Mouse (Mus musculus): ENCODE measurements around the gene Arrb2. TPM values are rescaled to one million over a fixed set of nuclear protein-coding genes. Genes with fewer than 3 reads are reported as not detected.

Gene Arrb2
- 15.6 and 16.5 TPM in 2 replicates for polyA plus RNA-seq (2015; fragmentation: Nextera tagmentation; extraction: Ambion mirVana)

- Histone ChIP-seq H3K4me1 (replicated peaks) (peaks cover 57% of the 10 kb centered on the region), H3K36me3 (replicated peaks) (peaks cover 17% of the 10 kb centered on the region), H3K27ac (replicated peaks) (peak within 1 kb of the TSS; percentile 84), H3K4me3 (replicated peaks) (peak within 1 kb of the TSS; percentile 78), H3K9ac (peak within 1 kb of the TSS; percentile 79), H3K27me3 (no peaks in the 10 kb centered on the region), H3K4me2 (peak within 1 kb of the TSS; percentile 98), H3K9me3 (replicated peaks) (no peaks in the 10 kb centered on the region)
- under 1% methylated on average over 75 of the region's 75 CpGs for WGBS (ENCODE audit: insufficient replicate concordance)
- peak; percentile 92 for ATAC-seq (ENCODE audit: insufficient read depth)
These were observed at the start of gene Arrb2 for GRCm38 (mm10) chr11:70432048-70432894. TSS of gene Arrb2 (plus strand) at chr11:70432635.

GRCm38 (mm10) chr11:70384136-70384535, 48.3 kb upstream of the Arrb2 start:
- Histone ChIP-seq H3K4me2 (no peak overlapping the region), H3K9ac (no peak overlapping the region), H3K36me3 (replicated peaks) (peaks cover 4% of the 10 kb centered on the region; the same call in 1 of the 2 replicates), H3K4me3 (replicated peaks) (no peak overlapping the region), H3K27me3 (no peaks in the 10 kb centered on the region), H3K27ac (replicated peaks) (no peak overlapping the region), H3K9me3 (replicated peaks) (no peaks in the 10 kb centered on the region), H3K4me1 (replicated peaks) (0 out of 2 replicates have a peak, but pooled peaks cover 5% of the 10 kb centered on the region)
- no peak for ATAC-seq (ENCODE audit: insufficient read depth)
- WGBS (ENCODE audit: insufficient replicate concordance): 74% methylated on average over 3 of the region's 3 CpGs

GRCm38 (mm10) chr11:70387436-70387835, 45.0 kb upstream of the Arrb2 start:
- H3K36me3 ChIP-seq (replicated peaks): peaks cover 20% of the 10 kb centered on the region
- H3K4me3 ChIP-seq (replicated peaks): no peak overlapping the region
- H3K4me1 ChIP-seq (replicated peaks): no peaks in the 10 kb centered on the region
- no peak overlapping the region for H3K27ac ChIP-seq (replicated peaks)
- no peaks in the 10 kb centered on the region for H3K27me3 ChIP-seq
- no peak overlapping the region for H3K9ac ChIP-seq
- H3K9me3 ChIP-seq (replicated peaks): no peaks in the 10 kb centered on the region
- H3K4me2 ChIP-seq: no peak overlapping the region
- 54% methylated on average over 5 of the region's 5 CpGs for WGBS (ENCODE audit: insufficient replicate concordance)
- no peak for ATAC-seq (ENCODE audit: insufficient read depth)

- no peak overlapping the region for H3K4me2 ChIP-seq
- H3K36me3 ChIP-seq (replicated peaks): peaks cover 37% of the 10 kb centered on the region
- no peaks in the 10 kb centered on the region for H3K27me3 ChIP-seq
- no peak for ATAC-seq (ENCODE audit: insufficient read depth)
- no peak overlapping the region for H3K4me3 ChIP-seq (replicated peaks)
- no peaks in the 10 kb centered on the region for H3K9me3 ChIP-seq (replicated peaks)
- H3K4me1 ChIP-seq (replicated peaks): 0 out of 2 replicates have a peak, but pooled peaks cover 3% of the 10 kb centered on the region
- H3K27ac ChIP-seq (replicated peaks): no peak overlapping the region
- WGBS (ENCODE audit: insufficient replicate concordance): 70% methylated on average over 5 of the region's 5 CpGs
- H3K9ac ChIP-seq: no peak overlapping the region
These were observed 43.0 kb upstream of the Arrb2 start for GRCm38 (mm10) chr11:70389421-70389820.

GRCm38 (mm10) chr11:70403598-70403997, 28.8 kb upstream of the Arrb2 start:
- H3K9me3 ChIP-seq (replicated peaks): no peaks in the 10 kb centered on the region
- H3K4me3 ChIP-seq (replicated peaks): no peak overlapping the region
- no peak overlapping the region for H3K9ac ChIP-seq
- no peak overlapping the region; the same call in 1 of the 2 replicates for H3K27ac ChIP-seq (replicated peaks)
- WGBS (ENCODE audit: insufficient replicate concordance): 66% methylated on average over 2 of the region's 2 CpGs
- no peak overlapping the region for H3K4me2 ChIP-seq
- ATAC-seq (ENCODE audit: insufficient read depth): no peak
- no peaks in the 10 kb centered on the region for H3K27me3 ChIP-seq
- H3K36me3 ChIP-seq (replicated peaks): peaks cover 74% of the 10 kb centered on the region
- peaks cover 29% of the 10 kb centered on the region for H3K4me1 ChIP-seq (replicated peaks)

GRCm38 (mm10) chr11:70409594-70410296, 22.7 kb upstream of the Arrb2 start, which contains the start of gene Pelp1:
TSS of gene Pelp1 (minus strand) at chr11:70410031.
- Histone ChIP-seq H3K27me3 (no peaks in the 10 kb centered on the region), H3K9me3 (replicated peaks) (no peaks in the 10 kb centered on the region), H3K4me1 (replicated peaks) (peaks cover 36% of the 10 kb centered on the region), H3K27ac (replicated peaks) (peak within 1 kb of the TSS; percentile 74), H3K9ac (peak within 1 kb of the TSS; percentile 76), H3K4me2 (peak within 1 kb of the TSS; percentile 85), H3K4me3 (replicated peaks) (peak within 1 kb of the TSS; percentile 81), H3K36me3 (replicated peaks) (peaks cover 19% of the 10 kb centered on the region)
- peak; percentile 88 for ATAC-seq (ENCODE audit: insufficient read depth)
- under 1% methylated on average over 59 of the region's 59 CpGs for WGBS (ENCODE audit: insufficient replicate concordance)

GRCm38 (mm10) chr11:70410297-70410643, 22.2 kb upstream of the Arrb2 start:
- Histone ChIP-seq H3K9ac (peak overlapping the region; percentile 76; the same call in 1 of the 2 replicates), H3K4me3 (replicated peaks) (peak overlapping the region; percentile 81), H3K27me3 (no peaks in the 10 kb centered on the region), H3K27ac (replicated peaks) (peak overlapping the region; percentile 74), H3K4me1 (replicated peaks) (peaks cover 36% of the 10 kb centered on the region), H3K36me3 (replicated peaks) (peaks cover 15% of the 10 kb centered on the region), H3K9me3 (replicated peaks) (no peaks in the 10 kb centered on the region), H3K4me2 (peak overlapping the region; percentile 85)
- ATAC-seq (ENCODE audit: insufficient read depth): peak; percentile 23; the same call in 1 of the 2 replicates
- WGBS (ENCODE audit: insufficient replicate concordance): 36% methylated on average over 6 of the region's 6 CpGs

GRCm38 (mm10) chr11:70412591-70412990, 19.8 kb upstream of the Arrb2 start:
- 69% methylated on average over 5 of the region's 5 CpGs for WGBS (ENCODE audit: insufficient replicate concordance)

GRCm38 (mm10) chr11:70413961-70414360, 18.5 kb upstream of the Arrb2 start:
- Histone ChIP-seq H3K9me3 (replicated peaks) (no peaks in the 10 kb centered on the region), H3K27me3 (no peaks in the 10 kb centered on the region), H3K9ac (no peak overlapping the region), H3K4me1 (replicated peaks) (peaks cover 15% of the 10 kb centered on the region), H3K27ac (replicated peaks) (no peak overlapping the region), H3K4me3 (replicated peaks) (no peak overlapping the region), H3K4me2 (no peak overlapping the region), H3K36me3 (replicated peaks) (no peaks in the 10 kb centered on the region)
- no peak for ATAC-seq (ENCODE audit: insufficient read depth)
- 0% methylated on average over 3 of the region's 3 CpGs for WGBS (ENCODE audit: insufficient replicate concordance)

More at GRCm38 (mm10) chr11:70412591-70412990, 19.8 kb upstream of the Arrb2 start:
- Histone ChIP-seq H3K4me2 (no peak overlapping the region), H3K27me3 (no peaks in the 10 kb centered on the region), H3K36me3 (replicated peaks) (no peaks in the 10 kb centered on the region), H3K9me3 (replicated peaks) (no peaks in the 10 kb centered on the region), H3K27ac (replicated peaks) (no peak overlapping the region), H3K4me3 (replicated peaks) (no peak overlapping the region), H3K9ac (no peak overlapping the region), H3K4me1 (replicated peaks) (peaks cover 29% of the 10 kb centered on the region)
- no peak for ATAC-seq (ENCODE audit: insufficient read depth)

- 51% methylated on average over 4 of the region's 4 CpGs for WGBS (ENCODE audit: insufficient replicate concordance)
- Histone ChIP-seq H3K27me3 (no peaks in the 10 kb centered on the region), H3K4me3 (replicated peaks) (no peak overlapping the region), H3K27ac (replicated peaks) (no peak overlapping the region), H3K4me2 (no peak overlapping the region), H3K9me3 (replicated peaks) (no peaks in the 10 kb centered on the region), H3K36me3 (replicated peaks) (no peaks in the 10 kb centered on the region), H3K9ac (no peak overlapping the region), H3K4me1 (replicated peaks) (no peaks in the 10 kb centered on the region)
- no peak for ATAC-seq (ENCODE audit: insufficient read depth)
These were observed 14.2 kb upstream of the Arrb2 start for GRCm38 (mm10) chr11:70418199-70418598.

- no peaks in the 10 kb centered on the region for H3K27me3 ChIP-seq
- H3K27ac ChIP-seq (replicated peaks): no peak overlapping the region
- H3K4me3 ChIP-seq (replicated peaks): no peak overlapping the region
- H3K9ac ChIP-seq: no peak overlapping the region
- no peak overlapping the region for H3K4me2 ChIP-seq
- H3K36me3 ChIP-seq (replicated peaks): no peaks in the 10 kb centered on the region
- no peaks in the 10 kb centered on the region for H3K4me1 ChIP-seq (replicated peaks)
- WGBS (ENCODE audit: insufficient replicate concordance): 49% methylated on average over 5 of the region's 5 CpGs
- no peak for ATAC-seq (ENCODE audit: insufficient read depth)
- H3K9me3 ChIP-seq (replicated peaks): no peaks in the 10 kb centered on the region
These were observed 12.9 kb upstream of the Arrb2 start for GRCm38 (mm10) chr11:70419486-70419885.

All from liver, embryonic 15.5 days (tissue).